Mouse (Mus musculus) spleen, adult 2 months (tissue): ENCODE results near the gene Cd200r3. TPM values are rescaled to one million over a fixed set of nuclear protein-coding genes. Genes with fewer than 3 reads are reported as not detected.

Source experiments
- DNase-seq, 2 experiments: peaks; one replicate each; pipeline versions ENCODE4 v3.0.0 to v3.0.0-alpha.2; 2012 to 2021; ENCODE audit warnings: low spot score in 2 of 2, low read depth in 1 of 2
- H3K27ac ChIP-seq: fragments of 200-500 bp; 2 replicates; pipeline ENCODE4 v1.5.1; 2012; ENCODE audit warnings: low read length, inconsistent platforms; ENCODE audit not compliant: insufficient read depth
- H3K27me3 ChIP-seq: fragments of 200-500 bp; 2 replicates; pipeline ENCODE4 v1.6.1; 2012; ENCODE audit warnings: mild to moderate bottlenecking, moderate library complexity, low read length, inconsistent platforms; ENCODE audit not compliant: control insufficient read depth, insufficient read depth
- H3K36me3 ChIP-seq: fragments of 200-500 bp; 2 replicates; pipeline ENCODE4 v1.6.1; 2012; ENCODE audit warnings: mild to moderate bottlenecking, low read length, inconsistent platforms; ENCODE audit not compliant: control insufficient read depth, insufficient read depth
- H3K4me1 ChIP-seq: fragments of 200-500 bp; 2 replicates; pipeline ENCODE4 v1.6.1; 2011; ENCODE audit warnings: inconsistent platforms; ENCODE audit not compliant: control insufficient read depth, insufficient read depth, insufficient read length
- H3K4me3 ChIP-seq: fragments of 200-500 bp; 2 replicates; pipeline ENCODE4 v1.5.1; 2011; ENCODE audit warnings: mild to moderate bottlenecking, inconsistent platforms; ENCODE audit not compliant: insufficient read depth, insufficient read length; ENCODE audit errors: extremely low read depth
- CTCF ChIP-seq: fragments of 200-500 bp; IDR thresholded peaks from 2 replicates; pipeline ENCODE4 v1.5.1; 2011; ENCODE audit warnings: mild to moderate bottlenecking, inconsistent platforms; ENCODE audit not compliant: insufficient read depth, insufficient read length, insufficient replicate concordance; ENCODE audit errors: extremely low read depth
- POLR2A ChIP-seq: fragments of 200-500 bp; IDR thresholded peaks from 2 replicates; pipeline ENCODE4 v1.6.1; 2011; ENCODE audit warnings: low read depth, low read length, inconsistent platforms
- WGBS: fragments of 180-500 bp; shearing (Covaris S2); methylation state at CpG from one replicate; pipeline ENCODE4 v1.1.7; 2018; 5-methylcytosine and 5-hydroxymethylcytosine counted together
- polyA plus RNA-seq: library from polyadenylated mRNA; depleted of rRNA; stranded (reverse); fragments of >200 nt; gene quantifications from 2 replicates; pipeline ENCODE4 v1.2.3, GENCODE M21; 2012; rRNA removed

Gene Cd200r3
- polyA plus RNA-seq, 1 experiment: 0.19 TPM

DNA sequence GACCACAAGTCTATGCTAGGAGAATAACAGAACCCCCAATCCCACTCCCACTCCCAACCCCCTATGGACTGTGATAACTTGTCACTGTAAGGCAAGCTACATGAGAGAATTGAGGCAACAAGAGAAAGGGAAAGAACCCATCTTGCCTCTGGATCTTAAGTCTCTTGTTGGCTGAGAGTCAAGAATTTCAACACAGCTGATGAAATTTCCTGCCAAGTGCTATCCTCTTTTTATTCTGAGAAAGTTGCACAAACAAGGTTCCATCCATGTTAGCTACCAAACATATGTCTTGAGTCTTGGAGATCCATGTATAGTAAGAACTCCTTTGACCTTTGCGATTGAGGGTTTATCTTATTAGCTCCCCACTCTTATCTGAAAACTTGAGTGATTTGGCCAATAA lies 86.0 kb downstream of the Cd200r3 start:
- no peak for TF ChIP-seq POLR2A
- no peak for TF ChIP-seq CTCF
- no peak for DNase-seq
- H3K4me3 ChIP-seq: no peak overlapping the region
- 81% methylated on average over 1 of the region's 1 CpGs for WGBS
- H3K27me3 ChIP-seq: no peaks in the 10 kb centered on the region
- H3K4me1 ChIP-seq: no peaks in the 10 kb centered on the region
- H3K36me3 ChIP-seq: no peaks in the 10 kb centered on the region
- H3K27ac ChIP-seq: no peak overlapping the region

DNA sequence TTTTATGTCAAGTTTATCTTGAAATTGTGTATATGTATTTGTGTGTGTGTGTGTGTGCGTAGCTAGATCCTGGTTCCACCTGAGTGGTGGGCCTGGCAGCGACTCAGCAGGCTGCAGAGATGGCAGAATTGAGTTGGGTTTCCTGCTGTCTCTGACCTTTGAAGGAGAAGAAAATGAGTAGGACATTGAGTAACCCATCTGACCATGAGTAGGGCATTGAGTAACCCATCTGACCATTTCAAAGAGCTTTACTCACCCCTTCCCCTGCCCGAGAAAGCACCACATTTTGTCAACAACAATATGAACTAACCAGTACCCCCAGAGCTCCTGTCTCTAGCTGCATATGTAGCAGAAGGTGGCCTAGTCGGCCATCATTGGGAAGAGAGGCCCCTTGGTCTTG lies 86.6 kb downstream of the Cd200r3 start:
- TF ChIP-seq POLR2A (no peak), CTCF (no peak)
- no peak overlapping the region for H3K4me3 ChIP-seq
- H3K27me3 ChIP-seq: no peaks in the 10 kb centered on the region
- no peaks in the 10 kb centered on the region for H3K4me1 ChIP-seq
- no peaks in the 10 kb centered on the region for H3K36me3 ChIP-seq
- DNase-seq: no peak
- H3K27ac ChIP-seq: no peak overlapping the region
- WGBS: 87% methylated on average over 4 of the region's 4 CpGs

DNA sequence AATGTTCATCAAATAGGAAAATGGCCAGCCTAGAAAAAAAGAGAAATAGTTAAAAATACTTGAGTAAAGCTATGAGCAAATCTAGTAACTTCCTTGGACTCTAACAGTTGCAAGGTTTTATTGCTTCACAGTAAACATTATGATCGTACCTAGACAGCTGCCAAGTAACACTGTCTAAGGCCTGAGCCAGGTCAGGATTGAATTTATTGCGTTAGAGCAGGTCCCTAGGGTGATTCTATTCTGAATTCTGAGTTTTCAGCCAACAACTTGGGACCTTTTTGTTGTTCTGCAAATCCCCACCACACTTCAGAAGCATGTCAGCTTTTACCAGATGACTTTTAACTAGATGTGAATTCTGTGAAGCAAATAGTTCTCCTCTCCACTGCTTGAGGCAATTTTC lies 87.3 kb downstream of the Cd200r3 start:
- Histone ChIP-seq H3K4me1 (no peaks in the 10 kb centered on the region), H3K27me3 (no peaks in the 10 kb centered on the region), H3K4me3 (no peak overlapping the region), H3K27ac (no peak overlapping the region), H3K36me3 (no peaks in the 10 kb centered on the region)
- WGBS: 78% methylated on average over 2 of the region's 2 CpGs
- no peak for DNase-seq
- TF ChIP-seq POLR2A: no peak
- TF ChIP-seq CTCF: no peak

Other genes with a start within 250 kb of the Cd200r3 start
- gene Nepro, start 219.4 kb upstream of the Cd200r3 start, polyA plus RNA-seq: 2.2 and 4.4 TPM in 2 replicates
- gene Gtpbp8, start 197.3 kb upstream of the Cd200r3 start, polyA plus RNA-seq: 3.4 and 3.7 TPM in 2 replicates
- gene Cd200r1, start 177.9 kb upstream of the Cd200r3 start, polyA plus RNA-seq: 1.8 and 2.6 TPM in 2 replicates
- 1.2 TPM in 2 replicates for gene Cd200r4, start 131.9 kb upstream of the Cd200r3 start, polyA plus RNA-seq
- 0.04 and 0.05 TPM in 2 replicates for gene Cd200r2, start 76.6 kb upstream of the Cd200r3 start, polyA plus RNA-seq
- 10.5 and 11.3 TPM in 2 replicates for gene Ccdc80, start 149.7 kb downstream of the Cd200r3 start, polyA plus RNA-seq
- 6.8 and 8.3 TPM in 2 replicates for gene Slc35a5, start 215.0 kb downstream of the Cd200r3 start, polyA plus RNA-seq
- 13.8 and 21.4 TPM in 2 replicates for gene Atg3, start 215.1 kb downstream of the Cd200r3 start, polyA plus RNA-seq